Mouse (Mus musculus) liver, embryonic 14.5 days (tissue): ENCODE data around the gene Srsf10.

Source experiments
- CTCF ChIP-seq: IDR thresholded peaks from 2 replicates; pipeline ENCODE4 v1.5.1; 2016; ENCODE audit warnings: antibody characterized with exemption, low read depth, control low read depth
- EP300 ChIP-seq: IDR thresholded peaks from 2 replicates; pipeline ENCODE4 v1.6.1; 2016; ENCODE audit warnings: antibody characterized with exemption, low read depth

DNA sequence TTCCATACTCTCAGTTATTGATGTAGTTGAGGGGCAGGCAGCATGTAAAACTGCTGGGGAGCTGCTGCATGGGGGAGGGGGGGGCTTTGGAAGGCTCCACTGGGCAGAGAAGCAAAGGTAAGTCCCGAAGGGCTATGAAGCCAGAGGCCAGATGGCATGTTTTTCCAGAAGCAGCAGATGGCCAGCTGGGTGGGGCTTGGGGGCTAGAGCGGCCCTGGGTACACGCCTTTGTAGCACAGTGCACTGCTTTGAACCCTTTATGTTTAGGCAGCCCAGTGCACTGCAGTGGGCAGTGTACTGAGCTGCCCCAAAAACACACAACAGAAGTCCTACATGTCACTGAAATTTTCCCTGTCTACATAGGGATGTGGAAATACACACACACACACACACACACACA lies 57.3 kb downstream of the Srsf10 start:
- TF ChIP-seq CTCF: no peak
- TF ChIP-seq EP300: no peak
